Mouse (Mus musculus) frontal cortex, postnatal 14 days (tissue): ENCODE measurements around the gene Gba.

Experiments used
- DNase-seq, 2 experiments: peaks; one replicate each; pipeline ENCODE4 v3.0.0; 2022; ENCODE audit warnings: low spot score in 2 of 2

The Gba gene

DNA sequence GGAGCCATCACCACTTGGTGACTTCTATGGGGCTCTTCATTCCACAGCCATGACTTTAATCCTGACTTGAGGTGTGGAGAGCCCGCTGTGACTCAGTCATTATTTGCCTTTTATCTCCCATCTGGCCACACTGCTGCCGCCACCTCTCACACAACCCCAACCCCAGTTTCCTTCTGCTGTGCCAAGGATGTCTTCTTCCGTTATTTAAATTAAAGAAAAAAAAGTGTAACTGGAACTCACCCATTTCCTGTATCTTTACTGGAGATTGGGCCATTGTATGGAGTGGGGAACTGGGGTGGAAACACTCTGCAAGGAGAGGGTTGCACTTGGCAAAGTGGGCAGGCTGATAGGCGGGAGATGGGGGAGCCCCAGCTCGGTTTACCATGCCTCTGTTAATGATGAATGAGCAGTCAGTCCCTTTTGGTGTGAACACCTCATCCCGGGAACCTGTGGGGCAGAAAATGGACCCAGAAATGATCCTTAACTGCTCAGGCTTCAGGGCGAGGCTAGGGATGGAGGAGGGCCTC lies 20.1 kb upstream of the Gba start:
- DNase-seq: no peak

GRCm38 (mm10) chr3:89183058-89183958 lies 19.4 kb upstream of the Gba start, which contains the start of gene Fam189b:
TSS of gene Fam189b (plus strand) at chr3:89183143.
- DNase-seq: peak; percentile 85 to 86

GRCm38 (mm10) chr3:89183959-89184315 lies 18.8 kb upstream of the Gba start:
- DNase-seq: no peak

- DNase-seq: no peak
These were observed 15.5 kb upstream of the Gba start for GRCm38 (mm10) chr3:89187197-89187596.

- no peak for DNase-seq
These were observed 14.8 kb upstream of the Gba start for GRCm38 (mm10) chr3:89187690-89188477.

GRCm38 (mm10) chr3:89188478-89188875 lies 14.3 kb upstream of the Gba start:
- DNase-seq: no peak

DNA sequence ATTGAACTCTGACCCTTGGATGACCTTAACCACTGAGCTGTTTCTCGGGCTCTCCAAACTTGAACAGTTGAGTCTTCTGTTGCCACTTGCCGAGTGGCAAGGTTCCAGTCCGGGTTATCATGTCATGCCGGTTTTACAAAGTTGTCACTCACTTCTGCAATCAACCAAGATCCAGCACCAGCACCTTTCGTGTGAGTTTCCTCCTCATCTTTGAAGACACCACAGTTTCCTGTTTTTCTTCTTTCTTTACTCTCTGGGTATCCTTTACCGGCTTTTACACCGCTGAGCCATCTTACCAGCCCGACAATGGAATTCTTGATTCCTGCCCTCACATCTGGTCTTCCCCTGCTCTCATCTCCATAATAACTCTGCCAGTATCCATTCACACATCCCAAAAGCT lies 12.3 kb upstream of the Gba start:
- no peak for DNase-seq

DNA sequence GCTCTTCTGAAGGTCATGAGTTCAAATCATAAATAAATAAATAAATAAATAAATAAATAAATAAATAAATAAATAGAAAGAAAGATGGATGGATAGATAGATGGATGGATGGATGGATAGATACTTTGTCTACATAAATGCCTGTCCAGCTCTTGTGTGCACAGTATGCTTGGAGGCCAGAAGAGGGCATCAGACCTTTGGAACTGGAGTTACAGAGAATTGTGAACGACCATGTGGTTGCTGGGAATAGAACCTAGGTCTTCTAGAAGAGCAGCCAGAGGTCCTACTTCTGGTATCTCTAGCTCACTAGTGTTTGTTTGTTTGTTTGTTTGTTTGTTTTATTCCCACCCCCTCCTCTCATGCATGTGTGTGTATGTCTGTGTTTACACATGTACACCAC lies 9.4 kb upstream of the Gba start:
- DNase-seq: no peak

- DNase-seq: no peak
These were observed 8.9 kb upstream of the Gba start for GRCm38 (mm10) chr3:89193853-89194252.

- peak; percentile 74 to 76 for DNase-seq
These were observed 6.5 kb upstream of the Gba start for GRCm38 (mm10) chr3:89195979-89196877.

GRCm38 (mm10) chr3:89199839-89200238 lies 2.9 kb upstream of the Gba start:
- no peak for DNase-seq

DNA sequence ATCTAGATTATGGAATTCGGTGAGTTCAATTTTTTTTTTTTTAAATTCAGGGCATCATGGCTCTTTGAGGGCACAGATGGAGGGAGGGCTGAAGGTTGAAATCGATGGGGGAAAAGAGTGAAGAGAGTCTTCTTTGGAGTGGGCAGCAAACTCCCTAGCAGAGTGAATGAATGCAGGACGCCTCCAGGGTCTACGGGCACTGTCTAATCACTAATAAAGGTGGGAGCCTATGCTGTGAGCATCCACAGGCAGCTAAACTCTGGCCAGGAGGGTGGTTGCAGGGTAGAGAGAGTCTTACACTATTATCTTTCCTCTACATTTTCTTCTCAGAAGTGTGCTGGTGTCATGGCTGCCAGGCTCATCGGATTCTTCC lies 400 bp downstream of the Gba start:
- no peak for DNase-seq

- no peak for DNase-seq
These were observed 3.4 kb downstream of the Gba start for GRCm38 (mm10) chr3:89206079-89206478.

DNA sequence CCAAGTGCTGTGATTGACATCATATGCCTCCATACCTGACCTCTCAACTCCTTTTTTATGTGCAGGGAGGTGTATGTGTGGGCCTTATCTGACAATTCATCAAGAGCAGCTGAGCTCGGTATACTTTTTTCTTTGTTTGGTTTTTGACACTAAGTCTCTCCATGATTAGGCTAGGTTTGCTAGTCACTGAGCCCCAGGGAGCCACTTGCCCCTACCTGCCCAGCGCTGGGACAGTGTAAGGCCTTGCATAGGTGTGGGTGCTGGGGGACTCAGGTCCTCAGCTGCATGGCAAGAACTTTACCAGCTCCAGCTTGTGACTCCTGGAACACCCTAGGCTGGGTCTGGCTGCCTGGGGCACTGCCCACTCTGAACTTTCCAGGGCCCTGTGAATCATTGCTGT lies 4.0 kb downstream of the Gba start:
- no peak for DNase-seq

DNA sequence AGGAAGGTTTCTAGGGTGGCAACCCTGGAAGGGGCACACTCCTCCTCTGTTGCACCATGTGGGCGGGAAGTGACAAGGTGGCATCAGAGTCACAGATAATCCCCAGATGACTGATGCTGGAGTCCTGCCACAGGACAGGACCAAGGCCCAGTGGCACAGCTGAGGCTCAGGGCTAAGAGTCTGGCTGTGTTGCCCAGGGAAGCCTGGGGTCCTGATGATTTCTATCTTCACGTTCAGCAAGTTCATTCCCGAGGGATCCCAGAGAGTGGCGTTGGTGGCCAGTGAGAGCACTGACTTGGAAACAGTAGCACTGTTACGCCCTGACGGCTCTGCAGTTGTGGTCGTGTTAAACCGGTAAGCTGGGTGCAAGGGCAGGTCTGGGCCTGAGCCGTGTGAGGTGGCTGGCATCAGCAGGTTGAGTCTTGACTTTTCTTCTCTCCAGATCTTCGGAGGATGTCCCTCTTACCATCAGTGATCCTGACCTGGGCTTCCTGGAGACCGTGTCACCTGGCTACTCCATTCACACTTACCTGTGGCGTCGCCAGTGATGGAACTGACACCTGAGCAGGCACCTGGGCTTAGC lies 5.4 kb downstream of the Gba start:
- DNase-seq: no peak

GRCm38 (mm10) chr3:89208736-89209135 lies 6.0 kb downstream of the Gba start:
- DNase-seq: no peak

DNA sequence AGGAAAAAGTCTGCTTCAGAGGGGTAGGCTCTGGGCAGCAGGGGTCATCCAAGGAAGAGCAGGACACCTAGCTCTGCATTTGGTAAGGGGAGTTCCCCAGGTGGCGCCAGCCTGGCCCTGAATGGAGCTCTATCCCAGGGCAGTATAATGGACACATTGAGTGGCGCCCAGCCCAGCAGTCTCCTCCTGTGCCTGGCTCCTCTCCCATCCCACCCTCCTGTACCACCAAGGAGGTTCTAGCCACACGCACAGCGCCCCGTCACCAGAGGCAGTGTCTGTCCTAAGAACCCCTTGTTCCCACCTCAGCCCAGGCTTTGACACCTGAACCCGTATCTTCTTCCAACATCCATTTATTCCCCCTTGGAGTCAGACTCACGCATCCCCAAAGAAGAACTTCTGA lies 7.0 kb downstream of the Gba start:
- DNase-seq: no peak

DNA sequence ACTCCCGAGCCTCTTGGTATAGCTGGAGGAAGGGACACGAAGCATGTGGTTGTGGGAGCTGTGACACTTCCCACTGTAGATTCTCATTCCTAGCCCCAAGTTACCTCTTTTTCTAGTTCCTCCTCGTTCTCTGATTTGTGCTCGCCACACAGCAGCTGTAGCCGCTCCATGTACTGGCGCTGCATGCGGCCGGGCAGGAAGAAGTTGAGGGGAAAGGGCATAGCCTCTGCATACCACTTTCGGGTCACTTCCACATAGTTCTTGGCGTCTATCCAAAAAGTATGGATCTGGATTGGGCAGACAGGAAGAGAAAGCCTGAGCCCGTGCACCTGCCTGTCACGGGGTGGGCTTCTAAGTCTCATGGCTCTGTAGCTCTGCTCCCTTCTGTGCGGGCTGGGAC lies 7.4 kb downstream of the Gba start:
- DNase-seq: no peak

DNA sequence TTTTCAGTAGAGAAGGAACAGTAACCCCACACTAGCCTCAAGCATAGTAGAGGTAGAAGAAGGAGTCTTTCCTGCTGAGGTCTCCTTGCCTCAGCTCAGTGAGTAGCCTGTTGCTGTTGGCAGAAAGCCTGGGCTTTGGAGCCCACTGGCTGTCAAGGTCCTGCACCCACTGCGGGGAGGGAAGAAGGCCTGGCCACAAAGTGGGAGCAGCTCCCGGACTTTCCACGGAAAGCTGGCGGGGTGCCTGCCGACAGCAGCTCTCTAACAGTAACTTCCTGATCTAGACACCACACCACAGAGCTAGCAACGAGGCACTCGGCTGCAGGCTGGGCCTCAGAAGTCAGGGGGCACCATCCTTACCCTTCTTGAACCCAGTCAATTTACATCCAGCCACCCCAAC lies 8.0 kb downstream of the Gba start:
- DNase-seq: no peak

- DNase-seq: peak; percentile 81 to 86
These were observed 11.2 kb downstream of the Gba start for GRCm38 (mm10) chr3:89213803-89214530.
